Mouse (Mus musculus) neutrophil, adult 83 days (primary cell): ENCODE data around the gene Vmn1r148. TPM values are rescaled to one million over a fixed set of nuclear protein-coding genes. Genes with fewer than 3 reads are reported as not detected.

Experiments used
- total RNA-seq, 2 experiments: library from RNA; stranded (reverse); gene quantifications; one replicate each; pipeline ENCODE4 v1.2.4; 2023

Gene Vmn1r148
- not detected for total RNA-seq

GRCm38 (mm10) chr7:22413283-22413682 is at the start of gene Vmn1r148:
TSS of gene Vmn1r148 (plus strand) at chr7:22413583.

GRCm38 (mm10) chr7:22370939-22371338 is 42.4 kb upstream of the Vmn1r148 start, which contains the start of gene Gm8660:
TSS of gene Gm8660 (minus strand) at chr7:22371039.

DNA sequence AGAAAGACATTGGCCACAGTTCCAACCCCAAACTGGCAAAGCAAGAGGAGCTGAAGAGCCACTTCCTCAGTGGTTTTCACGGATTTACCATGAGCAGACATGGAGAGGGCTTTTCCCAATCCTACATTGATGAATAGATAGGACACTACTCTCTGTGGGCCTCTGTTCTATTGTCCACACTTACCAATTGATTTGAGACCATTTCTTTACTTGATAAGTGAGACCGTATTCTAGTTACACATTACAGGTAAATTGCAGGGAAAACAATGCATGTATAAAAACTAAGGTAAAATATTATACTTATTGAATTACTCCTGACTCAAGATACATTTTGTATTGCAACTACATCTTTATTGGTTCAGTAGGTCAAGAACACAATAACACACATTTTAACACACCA is 24.7 kb downstream of the Vmn1r148 start, which contains the start of gene Vmn1r149:
TSS of gene Vmn1r149 (minus strand) at position 101 of the 400 bp plus-strand sequence.

DNA sequence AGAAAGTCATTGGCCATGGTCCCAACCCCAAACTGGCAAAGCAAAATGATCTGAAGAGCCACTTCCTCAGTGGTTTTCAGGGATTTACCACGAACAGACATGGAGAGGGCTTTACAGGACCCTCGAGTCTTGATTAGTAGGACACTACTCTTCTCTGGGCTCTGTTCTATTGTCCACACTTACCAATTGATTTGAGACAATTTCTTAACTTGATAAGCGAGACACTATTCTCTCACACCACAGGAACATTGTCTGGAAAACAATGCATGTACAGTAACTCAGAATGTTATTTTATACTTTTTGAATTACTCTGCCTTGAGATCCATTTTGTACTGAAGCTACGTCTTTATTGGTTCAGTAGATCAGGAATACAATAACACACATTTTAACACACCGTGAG is 50.6 kb downstream of the Vmn1r148 start, which contains the start of gene Gm10665:
TSS of gene Gm10665 (minus strand) at position 101 of the 400 bp plus-strand sequence.

Other genes with a start within 250 kb of the Vmn1r148 start
- not detected for gene Vmn1r142, start 249.5 kb upstream of the Vmn1r148 start, total RNA-seq
- not detected for gene Vmn1r143, start 224.2 kb upstream of the Vmn1r148 start, total RNA-seq
- gene Gm8653, start 212.3 kb upstream of the Vmn1r148 start, total RNA-seq: not detected
- not detected for gene Gm8453, start 184.1 kb upstream of the Vmn1r148 start, total RNA-seq
- gene Gm4187, start 83.9 kb upstream of the Vmn1r148 start, total RNA-seq: not detected
- not detected for gene Gm8660, start 42.5 kb upstream of the Vmn1r148 start, total RNA-seq
- gene Vmn1r149, start 24.6 kb downstream of the Vmn1r148 start, total RNA-seq: not detected
- not detected for gene Gm10665, start 50.5 kb downstream of the Vmn1r148 start, total RNA-seq
- gene Vmn1r151, start 86.1 kb downstream of the Vmn1r148 start, total RNA-seq: not detected
- gene Vmn1r152, start 109.4 kb downstream of the Vmn1r148 start, total RNA-seq: not detected
- not detected for gene Gm8677, start 121.3 kb downstream of the Vmn1r148 start, total RNA-seq
- gene Gm4201, start 151.8 kb downstream of the Vmn1r148 start, total RNA-seq: not detected
- not detected for gene Gm4565, start 174.5 kb downstream of the Vmn1r148 start, total RNA-seq
- not detected for gene Vmn1r155, start 244.4 kb downstream of the Vmn1r148 start, total RNA-seq